Mouse (Mus musculus): ENCODE results near the gene Slc25a36. TPM values are rescaled to one million over a fixed set of nuclear protein-coding genes. Genes with fewer than 3 reads are reported as not detected.

Slc25a36 gene
- polyA plus RNA-seq, 1 experiment from 2014 or later = 66.0 TPM

DNA sequence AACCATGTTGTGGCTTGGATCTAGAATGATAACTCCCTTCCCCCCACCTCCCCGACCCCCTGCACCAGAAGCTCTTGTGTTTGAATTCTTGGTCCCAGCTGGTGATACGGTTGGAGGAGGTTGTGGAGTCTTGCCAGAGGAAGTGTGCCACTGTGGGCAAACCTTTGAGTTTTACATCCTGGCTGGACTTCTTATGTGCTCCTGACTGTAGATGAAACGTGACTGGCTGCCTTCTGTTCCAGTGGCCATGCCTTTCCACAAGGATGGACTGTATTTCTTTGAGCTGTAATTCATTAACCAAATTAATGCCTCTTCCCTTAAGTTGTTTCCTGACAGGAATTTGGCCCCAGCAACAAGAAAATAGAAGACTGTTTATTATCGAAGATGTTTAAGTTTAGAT is 26.2 kb upstream of the Slc25a36 start:
- Histone ChIP-seq H3K27me3 (no peaks in the 10 kb centered on the region), H3K4me1 (no peaks in the 10 kb centered on the region), H3K27ac (no peak overlapping the region), H3K9me3 (replicated peaks) (no peaks in the 10 kb centered on the region), H3K4me3 (no peak overlapping the region), H3K9ac (no peak overlapping the region), H3K4me2 (no peak overlapping the region), H3K36me3 (ENCODE audit: poor library complexity, severe bottlenecking) (no peaks in the 10 kb centered on the region)
- 85% methylated on average over 4 of the region's 4 CpGs for WGBS
- no peak for ATAC-seq

DNA sequence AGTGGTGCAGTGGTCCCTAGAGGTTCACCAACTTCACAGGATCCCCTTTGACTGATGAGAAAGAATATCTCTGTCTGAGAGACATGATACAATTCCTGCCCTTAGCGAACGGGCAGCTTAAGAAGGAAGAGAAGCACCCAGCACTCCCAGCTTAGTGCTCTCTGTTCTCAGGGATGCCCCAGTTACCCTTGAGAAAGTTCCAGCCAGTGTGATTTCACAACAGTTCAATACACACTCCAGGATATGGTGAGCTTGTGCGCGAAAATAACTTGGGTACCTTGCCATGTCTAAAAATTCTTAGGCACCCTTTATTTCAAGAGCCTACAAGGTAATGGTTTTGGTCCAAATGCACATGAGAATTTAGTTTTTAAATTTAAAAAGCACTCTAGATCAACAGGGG is 24.9 kb upstream of the Slc25a36 start:
- 94% methylated on average over 4 of the region's 4 CpGs for WGBS
- Histone ChIP-seq H3K9ac (no peak overlapping the region), H3K4me1 (no peaks in the 10 kb centered on the region)

DNA sequence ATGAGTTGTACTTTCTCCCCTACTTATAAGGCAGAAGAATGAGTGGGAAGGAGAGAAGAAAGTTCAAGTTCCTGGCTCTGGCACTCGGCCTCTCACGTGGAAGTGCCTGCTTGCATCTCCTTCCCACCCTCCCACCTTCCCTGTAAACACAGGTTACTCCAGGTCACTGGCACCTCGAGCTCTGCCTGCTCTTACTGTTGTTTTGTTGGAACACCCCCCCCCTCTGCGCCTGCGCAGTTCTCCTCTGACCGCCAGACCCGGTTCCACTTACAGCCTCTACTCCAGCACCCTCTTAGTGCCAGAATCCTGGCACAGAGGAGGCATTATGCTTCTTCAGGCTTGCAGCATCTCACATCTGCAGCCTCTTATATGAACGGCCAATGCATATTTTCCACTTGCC is 22.2 kb upstream of the Slc25a36 start:
- Histone ChIP-seq H3K9me3 (replicated peaks) (no peaks in the 10 kb centered on the region), H3K9ac (no peak overlapping the region), H3K36me3 (ENCODE audit: poor library complexity, severe bottlenecking) (no peaks in the 10 kb centered on the region), H3K4me1 (no peaks in the 10 kb centered on the region), H3K27me3 (no peaks in the 10 kb centered on the region), H3K4me2 (no peak overlapping the region), H3K4me3 (no peak overlapping the region), H3K27ac (no peak overlapping the region)
- ATAC-seq = no peak
- 57% methylated on average over 8 of the region's 8 CpGs for WGBS

More for the DNA sequence above, 24.9 kb upstream of the Slc25a36 start:
- ATAC-seq = no peak
- Histone ChIP-seq H3K4me3 (no peak overlapping the region), H3K36me3 (ENCODE audit: poor library complexity, severe bottlenecking) (no peaks in the 10 kb centered on the region), H3K27ac (no peak overlapping the region), H3K4me2 (no peak overlapping the region), H3K27me3 (no peaks in the 10 kb centered on the region), H3K9me3 (replicated peaks) (no peaks in the 10 kb centered on the region)

DNA sequence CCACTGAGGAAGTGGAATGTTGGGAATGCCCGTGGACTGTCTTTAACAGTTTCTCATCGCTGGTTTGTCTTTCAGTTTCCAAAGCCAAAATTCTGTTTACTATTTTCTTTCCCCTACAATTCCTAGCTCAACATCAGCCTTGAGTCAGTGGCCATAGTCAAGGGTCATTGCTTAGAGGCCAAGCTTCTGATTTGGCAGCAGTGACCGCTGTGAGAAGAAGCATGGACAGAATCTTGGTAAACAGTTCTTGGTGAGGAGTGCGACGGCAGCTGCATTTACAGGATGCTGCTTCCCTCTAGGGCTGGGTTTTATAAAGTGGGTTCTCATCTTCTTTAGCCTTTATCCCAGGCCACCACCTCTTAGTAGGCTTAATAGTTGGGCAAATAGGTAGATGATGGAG is 19.0 kb upstream of the Slc25a36 start:
- Histone ChIP-seq H3K9ac (no peak overlapping the region), H3K4me1 (no peaks in the 10 kb centered on the region), H3K27me3 (no peaks in the 10 kb centered on the region), H3K27ac (no peak overlapping the region), H3K36me3 (ENCODE audit: poor library complexity, severe bottlenecking) (no peaks in the 10 kb centered on the region), H3K9me3 (replicated peaks) (no peaks in the 10 kb centered on the region; the same call in 1 of the 2 replicates), H3K4me3 (no peak overlapping the region), H3K4me2 (no peak overlapping the region)
- WGBS = 93% methylated on average over 5 of the region's 5 CpGs
- ATAC-seq = no peak

DNA sequence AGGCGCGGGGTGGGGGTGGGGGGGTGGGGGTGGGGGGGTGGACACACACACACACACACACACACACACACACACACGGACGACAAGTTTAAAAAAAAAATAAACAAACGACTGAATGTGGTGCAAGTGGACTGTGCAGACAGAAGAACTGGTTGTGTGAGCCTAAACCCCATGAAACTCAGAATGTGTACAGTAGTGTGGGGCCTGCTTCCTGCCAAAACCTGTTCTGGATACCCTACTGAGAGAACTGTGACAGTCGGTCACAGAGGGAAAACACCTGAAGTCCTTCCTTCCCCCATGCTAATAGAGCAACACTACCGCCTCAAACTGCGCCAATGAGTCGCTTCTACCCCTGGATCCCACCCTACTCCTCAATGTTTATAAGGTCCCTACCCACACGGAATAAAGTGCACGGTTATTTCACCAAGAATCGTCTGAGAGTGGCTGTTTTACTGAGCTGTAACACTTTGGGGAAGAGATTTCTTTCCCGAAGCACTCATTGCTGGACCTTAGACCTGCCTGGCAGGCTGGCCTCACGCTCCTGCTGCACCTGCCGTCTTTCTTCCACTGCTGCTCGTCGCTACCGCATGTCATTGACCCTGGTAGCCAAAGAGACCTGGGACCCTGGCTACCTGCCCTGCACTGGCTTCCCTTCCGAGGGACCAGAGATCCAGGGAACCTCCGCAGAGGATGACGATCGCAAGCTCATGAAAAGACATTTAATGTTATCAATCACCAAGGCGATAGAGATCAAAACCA is 13.2 kb upstream of the Slc25a36 start:
- Histone ChIP-seq H3K36me3 (ENCODE audit: poor library complexity, severe bottlenecking) (no peaks in the 10 kb centered on the region), H3K9ac (no peak overlapping the region), H3K9me3 (replicated peaks) (no peaks in the 10 kb centered on the region; the same call in 1 of the 2 replicates), H3K27ac (no peak overlapping the region), H3K4me3 (no peak overlapping the region), H3K27me3 (no peaks in the 10 kb centered on the region), H3K4me2 (no peak overlapping the region), H3K4me1 (no peaks in the 10 kb centered on the region)
- ATAC-seq = no peak
- WGBS = 80% methylated on average over 23 of the region's 23 CpGs

DNA sequence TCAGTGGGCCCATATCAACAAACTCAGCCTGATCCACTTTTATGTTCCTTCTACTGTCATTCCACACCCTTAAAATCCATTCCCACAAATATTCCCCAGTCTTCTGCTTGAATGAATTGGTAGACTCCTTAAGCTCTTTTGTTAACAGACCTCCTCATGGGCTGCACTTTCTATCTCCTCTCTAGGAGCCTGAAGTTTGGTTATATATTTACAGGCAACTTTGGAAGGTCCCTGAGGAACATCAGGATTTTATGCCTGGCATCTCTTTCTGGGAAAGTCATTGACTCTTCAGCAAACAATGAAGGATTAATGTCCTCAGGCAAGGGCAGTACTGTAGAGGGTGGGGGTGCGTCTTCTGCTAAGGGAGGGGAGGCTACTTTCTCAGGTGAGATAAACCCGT is 10.5 kb upstream of the Slc25a36 start:
- no peak for ATAC-seq
- 85% methylated on average over 2 of the region's 2 CpGs for WGBS
- Histone ChIP-seq H3K9ac (no peak overlapping the region), H3K36me3 (ENCODE audit: poor library complexity, severe bottlenecking) (no peaks in the 10 kb centered on the region), H3K27ac (no peak overlapping the region), H3K9me3 (replicated peaks) (no peaks in the 10 kb centered on the region), H3K27me3 (no peaks in the 10 kb centered on the region), H3K4me1 (no peaks in the 10 kb centered on the region), H3K4me2 (no peak overlapping the region), H3K4me3 (no peak overlapping the region)

DNA sequence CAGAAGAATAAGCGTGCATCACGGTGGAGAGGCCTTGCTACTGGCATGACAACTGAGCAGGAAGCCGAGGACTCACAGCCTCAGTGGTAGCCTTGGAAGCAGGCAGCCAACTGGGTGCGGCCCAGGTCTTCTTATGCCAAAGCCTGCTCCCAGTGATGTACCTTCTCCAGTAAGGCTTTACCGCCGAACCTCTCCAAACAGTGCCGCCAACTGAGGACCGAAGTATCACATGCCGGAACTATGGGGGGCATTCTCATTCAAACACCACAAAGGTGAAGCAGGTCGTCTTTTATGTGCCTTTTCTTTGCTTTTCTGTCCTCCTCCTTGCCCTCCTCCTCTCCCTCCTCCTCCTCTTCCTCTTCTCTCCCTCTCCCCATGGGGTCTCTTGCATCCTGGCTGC is 3.3 kb upstream of the Slc25a36 start:
- Histone ChIP-seq H3K9me3 (replicated peaks) (no peaks in the 10 kb centered on the region), H3K9ac (no peak overlapping the region), H3K36me3 (ENCODE audit: poor library complexity, severe bottlenecking) (no peaks in the 10 kb centered on the region), H3K4me2 (no peak overlapping the region), H3K27me3 (no peaks in the 10 kb centered on the region), H3K4me1 (peaks cover 9% of the 10 kb centered on the region), H3K4me3 (no peak overlapping the region), H3K27ac (no peak overlapping the region)
- WGBS = 87% methylated on average over 10 of the region's 10 CpGs
- no peak for ATAC-seq

DNA sequence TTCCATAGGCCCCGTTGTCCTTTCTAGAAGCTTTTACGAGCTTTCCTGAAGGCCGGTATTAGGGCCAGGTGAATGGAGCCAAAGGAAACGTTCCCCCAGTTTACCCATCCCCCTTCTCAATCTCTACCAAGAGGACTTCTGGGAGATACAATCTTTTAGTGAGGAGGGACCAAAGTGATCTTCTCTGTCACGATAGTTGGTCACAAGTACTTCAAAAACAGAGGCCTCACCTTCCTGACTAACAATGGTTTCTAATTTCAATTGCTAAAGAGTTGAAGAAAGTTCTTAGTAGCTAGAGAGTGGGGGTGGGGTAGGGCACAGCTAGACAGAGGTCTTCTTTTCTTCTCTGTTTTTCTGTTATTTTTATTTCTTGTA is 2.6 kb upstream of the Slc25a36 start:
- Histone ChIP-seq H3K27me3 (no peaks in the 10 kb centered on the region), H3K36me3 (ENCODE audit: poor library complexity, severe bottlenecking) (no peaks in the 10 kb centered on the region), H3K27ac (no peak overlapping the region), H3K9ac (no peak overlapping the region), H3K4me3 (no peak overlapping the region), H3K4me1 (peaks cover 16% of the 10 kb centered on the region), H3K4me2 (no peak overlapping the region), H3K9me3 (replicated peaks) (no peaks in the 10 kb centered on the region)
- no peak for ATAC-seq
- WGBS = 34% methylated on average over 5 of the region's 5 CpGs

DNA sequence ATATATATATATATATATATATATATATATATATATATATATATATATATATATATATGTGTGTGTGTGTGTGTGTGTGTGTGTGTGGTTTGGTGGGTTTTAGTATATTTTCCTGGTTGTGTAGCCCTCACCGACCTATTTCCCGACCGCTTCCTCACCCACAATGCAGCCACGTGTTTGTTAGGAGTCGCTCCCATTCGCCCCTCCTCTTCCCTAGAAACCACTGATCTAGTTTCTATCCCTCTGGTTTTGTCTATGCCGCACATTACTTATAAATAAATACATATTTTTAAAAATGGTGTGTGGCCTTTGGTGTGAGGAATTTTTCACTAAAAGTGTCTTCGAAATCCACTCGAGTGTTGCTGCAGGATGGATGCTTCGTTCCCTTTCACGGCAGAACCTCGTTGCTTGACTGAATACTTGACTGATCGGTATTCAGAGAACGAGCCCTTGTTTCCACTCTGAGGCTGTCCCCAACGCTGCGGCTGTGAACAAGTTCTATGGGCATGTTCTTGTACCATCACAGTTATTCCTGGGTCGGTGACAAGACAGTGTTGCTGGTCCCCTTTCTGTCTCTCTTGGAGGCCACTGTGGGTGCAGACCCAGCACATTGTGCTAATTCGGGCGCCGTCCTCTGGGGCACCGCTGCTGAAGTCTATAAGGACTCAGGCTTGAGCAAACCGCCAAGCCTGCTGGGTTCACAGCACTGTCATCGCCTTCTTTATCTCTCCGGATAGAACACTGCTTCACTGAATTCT is 2.0 kb upstream of the Slc25a36 start:
- no peaks in the 10 kb centered on the region for H3K27me3 ChIP-seq
- H3K9me3 ChIP-seq (replicated peaks) = no peaks in the 10 kb centered on the region
- peaks cover 16% of the 10 kb centered on the region for H3K4me1 ChIP-seq
- no peaks in the 10 kb centered on the region for H3K36me3 ChIP-seq (ENCODE audit: poor library complexity, severe bottlenecking)
- no peak overlapping the region for H3K4me2 ChIP-seq
- no peak overlapping the region for H3K27ac ChIP-seq
- H3K4me3 ChIP-seq = no peak overlapping the region
- WGBS = 66% methylated on average over 24 of the region's 24 CpGs
- ATAC-seq = no peak
- no peak overlapping the region for H3K9ac ChIP-seq

DNA sequence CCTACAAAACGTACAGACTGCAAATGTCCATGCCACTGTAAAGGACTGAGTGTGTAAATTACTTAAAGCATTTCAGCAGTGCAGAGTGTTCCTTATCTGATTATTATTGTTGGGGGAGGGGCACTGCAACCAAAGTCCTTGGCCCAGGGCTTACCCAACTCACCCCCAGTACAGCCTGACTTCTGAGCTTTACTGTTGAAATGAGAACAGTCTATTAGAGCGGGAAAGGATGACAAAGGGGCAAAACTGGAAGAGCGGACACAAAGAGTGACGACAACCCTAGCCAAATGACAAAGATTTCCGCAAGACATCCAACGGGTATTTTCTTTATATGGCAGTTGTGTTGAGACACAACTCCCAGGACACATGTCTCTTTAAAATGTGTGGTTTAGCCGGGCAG is 1.3 kb upstream of the Slc25a36 start:
- Histone ChIP-seq H3K4me2 (no peak overlapping the region), H3K36me3 (ENCODE audit: poor library complexity, severe bottlenecking) (0 out of 2 replicates have a peak, but pooled peaks cover 5% of the 10 kb centered on the region), H3K4me3 (no peak overlapping the region), H3K4me1 (peaks cover 16% of the 10 kb centered on the region), H3K9ac (no peak overlapping the region), H3K27ac (no peak overlapping the region), H3K9me3 (replicated peaks) (no peaks in the 10 kb centered on the region), H3K27me3 (no peaks in the 10 kb centered on the region)
- 88% methylated on average over 7 of the region's 7 CpGs for WGBS
- ATAC-seq = no peak

DNA sequence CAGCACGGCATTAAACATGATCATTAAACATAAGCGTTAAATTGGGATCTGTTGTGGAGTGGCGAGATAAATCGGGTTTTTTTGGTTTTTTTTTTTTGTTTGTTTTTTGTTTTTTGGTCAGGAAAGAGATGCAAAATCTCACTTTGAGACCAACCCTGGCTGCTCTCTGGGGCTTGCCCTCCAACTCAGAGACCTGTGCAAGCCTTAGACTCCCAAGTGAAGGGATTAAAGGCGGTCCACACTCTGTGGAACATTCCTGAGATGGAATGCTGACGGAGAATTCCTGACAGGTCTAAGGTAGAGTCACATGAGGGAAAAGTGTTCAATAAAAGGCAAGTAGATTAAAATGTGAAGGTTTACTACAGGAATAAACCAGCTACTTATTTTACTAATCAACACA is 549 bp upstream of the Slc25a36 start:
- peak overlapping the region; percentile 91 for H3K4me3 ChIP-seq
- H3K4me2 ChIP-seq = peak overlapping the region; percentile 68
- no peak for ATAC-seq

DNA sequence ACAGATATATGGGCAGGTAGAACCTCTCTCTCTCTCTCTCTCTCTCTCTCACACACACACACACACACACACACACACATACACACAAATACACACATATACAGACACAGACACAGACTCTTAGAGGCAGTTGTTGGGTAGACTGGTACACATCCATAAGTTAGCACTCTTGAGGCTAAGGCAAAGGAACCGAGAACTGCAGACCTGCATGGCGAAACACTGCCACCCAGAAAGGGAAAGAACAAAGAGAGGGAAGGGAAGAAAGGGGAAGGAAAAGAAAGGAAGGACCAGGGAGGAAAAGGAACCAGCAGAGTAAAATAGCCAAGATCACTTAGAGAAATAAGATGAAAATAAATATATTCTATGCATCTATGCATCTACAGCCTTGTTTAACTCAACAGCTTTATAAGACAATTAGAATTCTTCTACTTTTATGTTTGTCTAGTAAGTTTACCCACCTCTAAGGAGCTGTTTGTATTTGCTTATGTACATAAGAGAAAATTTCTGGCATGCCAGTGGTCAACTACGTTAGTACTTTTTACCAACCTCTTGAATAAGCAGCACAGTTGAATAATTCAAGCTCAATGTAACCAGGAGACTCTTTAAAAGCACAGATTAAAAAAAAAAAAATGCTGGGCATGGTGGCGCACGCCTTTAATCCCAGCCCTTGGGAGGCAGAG is 4.3 kb downstream of the Slc25a36 start:
- Histone ChIP-seq H3K27me3 (no peaks in the 10 kb centered on the region), H3K4me3 (no peak overlapping the region), H3K4me1 (peaks cover 18% of the 10 kb centered on the region), H3K9ac (no peak overlapping the region), H3K9me3 (replicated peaks) (no peaks in the 10 kb centered on the region), H3K36me3 (ENCODE audit: poor library complexity, severe bottlenecking) (0 out of 2 replicates have a peak, but pooled peaks cover 6% of the 10 kb centered on the region), H3K27ac (no peak overlapping the region), H3K4me2 (no peak overlapping the region)
- no peak for ATAC-seq
- WGBS = 92% methylated on average over 5 of the region's 5 CpGs

More for the DNA sequence above, 549 bp upstream of the Slc25a36 start:
- WGBS = 3% methylated on average over 6 of the region's 6 CpGs
- Histone ChIP-seq H3K27ac (0 out of 2 replicates have a peak overlapping the region, but pooled peaks have one; percentile 54), H3K27me3 (no peaks in the 10 kb centered on the region), H3K9ac (peak overlapping the region; percentile 88), H3K9me3 (replicated peaks) (no peaks in the 10 kb centered on the region), H3K36me3 (ENCODE audit: poor library complexity, severe bottlenecking) (0 out of 2 replicates have a peak, but pooled peaks cover 6% of the 10 kb centered on the region), H3K4me1 (peaks cover 16% of the 10 kb centered on the region)
